Mouse (Mus musculus) spleen, adult 2 months (tissue): ENCODE data around the gene Rere. TPM values are rescaled to one million over a fixed set of nuclear protein-coding genes. Genes with fewer than 3 reads are reported as not detected.
A peak's percentile ranks its signal among the peaks of the same experiment; 100 is the strongest.
"Not testable (repeated sequence)": the region's sequence is repeated elsewhere in the genome, so short reads cannot be mapped to it uniquely, and the experiment has no call there.

Experiments
- DNase-seq, 2 experiments: peaks; one replicate each; pipeline versions ENCODE4 v3.0.0 to v3.0.0-alpha.2; 2012 to 2021; ENCODE audit warnings: low spot score in 2 of 2, low read depth in 1 of 2
- H3K27ac ChIP-seq: fragments of 200-500 bp; 2 replicates; pipeline ENCODE4 v1.5.1; 2012; ENCODE audit warnings: low read length, inconsistent platforms; ENCODE audit not compliant: insufficient read depth
- H3K27me3 ChIP-seq: fragments of 200-500 bp; 2 replicates; pipeline ENCODE4 v1.6.1; 2012; ENCODE audit warnings: mild to moderate bottlenecking, moderate library complexity, low read length, inconsistent platforms; ENCODE audit not compliant: control insufficient read depth, insufficient read depth
- H3K36me3 ChIP-seq: fragments of 200-500 bp; 2 replicates; pipeline ENCODE4 v1.6.1; 2012; ENCODE audit warnings: mild to moderate bottlenecking, low read length, inconsistent platforms; ENCODE audit not compliant: control insufficient read depth, insufficient read depth
- H3K4me1 ChIP-seq: fragments of 200-500 bp; 2 replicates; pipeline ENCODE4 v1.6.1; 2011; ENCODE audit warnings: inconsistent platforms; ENCODE audit not compliant: control insufficient read depth, insufficient read depth, insufficient read length
- H3K4me3 ChIP-seq: fragments of 200-500 bp; 2 replicates; pipeline ENCODE4 v1.5.1; 2011; ENCODE audit warnings: mild to moderate bottlenecking, inconsistent platforms; ENCODE audit not compliant: insufficient read depth, insufficient read length; ENCODE audit errors: extremely low read depth
- CTCF ChIP-seq: fragments of 200-500 bp; IDR thresholded peaks from 2 replicates; pipeline ENCODE4 v1.5.1; 2011; ENCODE audit warnings: mild to moderate bottlenecking, inconsistent platforms; ENCODE audit not compliant: insufficient read depth, insufficient read length, insufficient replicate concordance; ENCODE audit errors: extremely low read depth
- POLR2A ChIP-seq: fragments of 200-500 bp; IDR thresholded peaks from 2 replicates; pipeline ENCODE4 v1.6.1; 2011; ENCODE audit warnings: low read depth, low read length, inconsistent platforms
- WGBS: fragments of 180-500 bp; shearing (Covaris S2); methylation state at CpG from one replicate; pipeline ENCODE4 v1.1.7; 2018; 5-methylcytosine and 5-hydroxymethylcytosine counted together
- polyA plus RNA-seq: library from polyadenylated mRNA; depleted of rRNA; stranded (reverse); fragments of >200 nt; gene quantifications from 2 replicates; pipeline ENCODE4 v1.2.3, GENCODE M21; 2012

Gene Rere
- polyA plus RNA-seq, 1 experiment = 66.2 TPM

- Histone ChIP-seq H3K27me3 (no peaks in the 10 kb centered on the region), H3K4me1 (peaks cover 15% of the 10 kb centered on the region), H3K27ac (no peak overlapping the region), H3K4me3 (no peak overlapping the region), H3K36me3 (no peaks in the 10 kb centered on the region)
- TF ChIP-seq POLR2A = no peak
- TF ChIP-seq CTCF = no peak
- 72% methylated on average over 5 of the region's 5 CpGs for WGBS
- no peak for DNase-seq
Observed at GRCm38 (mm10) chr4:150540392-150541094, 259.1 kb downstream of the Rere start.

- H3K27ac ChIP-seq = peak overlapping the region; percentile 34
- TF ChIP-seq POLR2A = no peak
- no peak for TF ChIP-seq CTCF
- H3K27me3 ChIP-seq = no peaks in the 10 kb centered on the region
- H3K4me1 ChIP-seq = peaks cover 15% of the 10 kb centered on the region
- no peak for DNase-seq
- WGBS = 65% methylated on average over 7 of the region's 7 CpGs
- no peak overlapping the region for H3K4me3 ChIP-seq
- no peaks in the 10 kb centered on the region; the same call in 1 of the 2 replicates for H3K36me3 ChIP-seq
Observed at GRCm38 (mm10) chr4:150544231-150544630, 262.8 kb downstream of the Rere start.

DNA sequence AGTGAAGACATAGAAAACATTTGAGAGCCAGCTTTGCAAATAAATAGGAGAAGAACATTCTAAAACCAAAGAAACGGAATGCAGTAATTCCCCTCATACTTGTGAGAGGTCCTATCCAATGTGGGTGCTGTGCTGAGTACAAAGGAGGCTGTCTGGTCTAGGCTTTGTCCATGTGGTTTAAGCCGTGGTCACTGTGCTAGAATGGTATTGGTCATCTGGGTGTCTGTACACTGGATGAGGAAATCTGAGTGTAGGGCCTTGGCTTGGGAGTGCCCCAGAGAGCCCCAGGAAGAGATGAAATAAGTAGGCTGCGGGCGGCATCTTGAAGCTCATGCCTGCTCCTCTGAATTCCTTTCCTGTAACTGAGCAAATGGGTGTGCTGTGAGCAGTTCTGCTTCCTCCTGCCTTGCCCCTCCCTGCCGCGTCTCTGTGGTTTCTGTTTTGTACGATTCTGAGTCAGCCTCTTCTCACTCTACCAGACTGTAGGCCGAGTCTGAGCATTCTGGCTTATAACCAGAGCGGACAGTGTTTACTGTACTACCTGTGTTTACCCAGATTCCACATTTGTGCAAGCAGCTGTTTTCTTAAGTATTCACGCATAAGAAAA, 263.3 kb downstream of the Rere start:
- 7% methylated on average over 10 of the region's 10 CpGs for WGBS
- Histone ChIP-seq H3K27ac (peak overlapping the region; percentile 84), H3K27me3 (no peaks in the 10 kb centered on the region), H3K4me3 (peak overlapping the region; percentile 30; the same call in 1 of the 2 replicates), H3K4me1 (peaks cover 14% of the 10 kb centered on the region), H3K36me3 (no peaks in the 10 kb centered on the region; the same call in 1 of the 2 replicates)
- peak; percentile 74 to 77 for DNase-seq
- TF ChIP-seq CTCF (no peak), POLR2A (no peak; the same call in 1 of the 2 replicates)

DNA sequence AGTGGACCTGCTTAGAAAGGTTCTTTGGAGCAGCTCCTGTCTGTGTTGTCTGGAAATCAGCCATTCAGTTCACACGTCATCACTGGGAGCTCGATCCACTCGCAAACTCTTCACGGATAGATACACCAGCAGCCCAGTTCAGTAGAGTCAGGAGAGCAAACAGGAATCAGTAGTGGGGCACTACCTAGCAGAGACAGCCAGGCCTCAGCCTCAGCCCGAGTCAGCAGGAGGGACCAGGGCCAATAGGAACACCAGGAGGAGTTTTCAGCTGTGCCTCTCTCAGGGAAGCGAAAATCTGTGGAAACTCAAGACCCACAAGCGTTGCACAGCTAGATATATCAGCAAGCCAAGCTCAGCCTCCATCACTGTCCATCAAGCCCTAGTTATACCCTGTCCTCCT, 264.3 kb downstream of the Rere start:
- H3K4me3 ChIP-seq = no peak overlapping the region
- peaks cover 7% of the 10 kb centered on the region for H3K4me1 ChIP-seq
- DNase-seq = no peak
- H3K27ac ChIP-seq = 0 out of 2 replicates have a peak overlapping the region, but pooled peaks have one; percentile 0
- H3K27me3 ChIP-seq = no peaks in the 10 kb centered on the region
- H3K36me3 ChIP-seq = no peaks in the 10 kb centered on the region; the same call in 1 of the 2 replicates
- TF ChIP-seq POLR2A (no peak), CTCF (no peak)
- 90% methylated on average over 7 of the region's 7 CpGs for WGBS

DNA sequence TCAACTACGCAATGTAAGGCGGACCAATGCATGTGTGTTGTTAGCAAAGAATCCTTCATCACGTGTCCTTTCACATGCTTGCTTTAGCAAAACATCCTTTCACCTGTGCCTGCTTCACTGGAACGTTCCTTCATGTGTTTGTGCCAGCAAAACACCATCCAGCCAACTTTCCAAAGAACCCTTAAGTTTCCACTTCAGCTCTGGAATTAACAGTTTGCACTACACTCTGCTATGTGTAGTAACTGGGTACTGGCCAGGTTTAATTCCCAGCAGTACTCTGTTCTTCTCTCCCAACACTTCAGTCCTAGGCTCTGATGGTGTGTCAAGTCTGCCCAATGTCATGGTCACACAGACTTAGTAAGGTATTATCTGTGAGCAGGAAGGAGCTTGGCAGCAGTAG, 264.9 kb downstream of the Rere start:
- not testable (repeated sequence) for DNase-seq, H3K4me3 ChIP-seq, H3K36me3 ChIP-seq, H3K4me1 ChIP-seq, H3K27ac ChIP-seq, H3K27me3 ChIP-seq
- 97% methylated on average over 4 of the region's 4 CpGs for WGBS

DNA sequence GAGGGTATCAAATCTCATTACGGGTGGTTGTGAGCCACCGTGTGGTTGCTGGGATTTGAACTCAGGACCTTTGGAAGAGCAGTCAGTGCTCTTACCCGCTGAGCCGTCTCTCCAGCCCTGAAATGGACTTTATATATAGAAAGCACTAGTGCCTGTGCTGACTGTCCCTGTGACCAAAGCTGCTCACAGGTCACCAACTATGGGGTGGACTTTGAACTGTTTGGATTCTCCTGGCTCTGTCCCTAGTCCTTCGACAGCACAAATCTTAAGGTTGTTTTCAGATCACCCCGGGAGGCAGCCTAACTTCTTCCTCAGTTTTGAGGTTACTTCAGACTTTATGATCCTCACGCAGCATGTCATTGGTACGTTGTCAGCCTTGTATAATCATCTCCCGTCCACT, 267.9 kb downstream of the Rere start:
- Histone ChIP-seq H3K4me1 (peaks cover 6% of the 10 kb centered on the region), H3K27ac (no peak overlapping the region), H3K4me3 (no peak overlapping the region), H3K36me3 (no peaks in the 10 kb centered on the region; the same call in 1 of the 2 replicates), H3K27me3 (no peaks in the 10 kb centered on the region)
- DNase-seq = no peak
- 95% methylated on average over 9 of the region's 9 CpGs for WGBS
- TF ChIP-seq CTCF = no peak
- TF ChIP-seq POLR2A = no peak

GRCm38 (mm10) chr4:150549989-150550716, 268.7 kb downstream of the Rere start:
- DNase-seq = no peak
- WGBS = 93% methylated on average over 12 of the region's 12 CpGs
- Histone ChIP-seq H3K27me3 (no peaks in the 10 kb centered on the region), H3K27ac (no peak overlapping the region), H3K4me1 (peaks cover 2% of the 10 kb centered on the region), H3K4me3 (no peak overlapping the region), H3K36me3 (no peaks in the 10 kb centered on the region; the same call in 1 of the 2 replicates)
- TF ChIP-seq CTCF (no peak), POLR2A (no peak)
